Mouse (Mus musculus) limb, embryonic 10.5 days (tissue): ENCODE results near the gene Fam214a. TPM values are rescaled to one million over a fixed set of nuclear protein-coding genes. Genes with fewer than 3 reads are reported as not detected.

Experiments
- DNase-seq: peaks from one replicate; pipeline ENCODE4 v3.0.0-alpha.2; 2017; ENCODE audit warnings: low spot score
- H3K27ac ChIP-seq: fragments of 300-500 bp; sonication (generic); 2 replicates; pipeline ENCODE4 v1.5.1; 2016; ENCODE audit warnings: mild to moderate bottlenecking
- H3K27me3 ChIP-seq: fragments of 300-500 bp; sonication (generic); 2 replicates; pipeline ENCODE4 v1.6.1; 2016; ENCODE audit warnings: low read depth, mild to moderate bottlenecking; ENCODE audit not compliant: poor library complexity, severe bottlenecking
- H3K36me3 ChIP-seq: fragments of 300-500 bp; sonication (generic); 2 replicates; pipeline ENCODE4 v1.6.1; 2016; ENCODE audit warnings: mild to moderate bottlenecking, moderate library complexity
- H3K4me1 ChIP-seq: fragments of 300-500 bp; sonication (generic); 2 replicates; pipeline ENCODE4 v1.6.1; 2016
- H3K4me3 ChIP-seq: fragments of 300-500 bp; sonication (generic); 2 replicates; pipeline ENCODE4 v1.5.1; 2016; ENCODE audit warnings: mild to moderate bottlenecking, moderate library complexity
- H3K9me3 ChIP-seq: fragments of 300-500 bp; sonication (generic); replicated peaks from 2 replicates; pipeline ENCODE4 v1.6.1; 2016; ENCODE audit warnings: mild to moderate bottlenecking
- WGBS: fragments of 180-500 bp; shearing (Covaris S2); methylation state at CpG from one replicate; pipeline ENCODE4 v1.1.7; 2016; 5-methylcytosine and 5-hydroxymethylcytosine counted together
- polyA plus RNA-seq: library from polyadenylated mRNA; unstranded; fragments of >200 nt; fragmentation: Nextera tagmentation; extraction: Ambion mirVana; gene quantifications from 2 replicates; pipeline ENCODE4 v1.2.1, GENCODE M21; 2016

Gene Fam214a
- polyA plus RNA-seq, 1 experiment from 2014 or later: 6.4 TPM

GRCm38 (mm10) chr9:74923291-74923977 lies 29.2 kb upstream of the Fam214a start:
- H3K36me3 ChIP-seq: no peaks in the 10 kb centered on the region
- H3K4me1 ChIP-seq: no peaks in the 10 kb centered on the region
- H3K9me3 ChIP-seq: no peaks in the 10 kb centered on the region
- no peak for DNase-seq
- no peak overlapping the region for H3K27ac ChIP-seq
- no peak overlapping the region for H3K4me3 ChIP-seq
- WGBS: 90% methylated on average over 6 of the region's 6 CpGs
- no peaks in the 10 kb centered on the region for H3K27me3 ChIP-seq

GRCm38 (mm10) chr9:74925220-74925769 lies 27.4 kb upstream of the Fam214a start:
- WGBS: 86% methylated on average over 10 of the region's 10 CpGs
- DNase-seq: no peak
- Histone ChIP-seq H3K36me3 (no peaks in the 10 kb centered on the region), H3K27me3 (no peaks in the 10 kb centered on the region), H3K9me3 (no peaks in the 10 kb centered on the region), H3K27ac (no peak overlapping the region), H3K4me1 (no peaks in the 10 kb centered on the region), H3K4me3 (no peak overlapping the region)

GRCm38 (mm10) chr9:74929981-74930423 lies 22.7 kb upstream of the Fam214a start:
- Histone ChIP-seq H3K9me3 (no peaks in the 10 kb centered on the region), H3K27me3 (no peaks in the 10 kb centered on the region), H3K4me1 (peaks cover 13% of the 10 kb centered on the region; the same call in 1 of the 2 replicates), H3K36me3 (no peaks in the 10 kb centered on the region), H3K4me3 (no peak overlapping the region), H3K27ac (no peak overlapping the region)
- no peak for DNase-seq
- WGBS: 89% methylated on average over 4 of the region's 4 CpGs

- WGBS: 84% methylated on average over 5 of the region's 5 CpGs
- Histone ChIP-seq H3K27me3 (no peaks in the 10 kb centered on the region), H3K9me3 (no peaks in the 10 kb centered on the region), H3K4me3 (no peak overlapping the region), H3K27ac (no peak overlapping the region), H3K4me1 (peaks cover 13% of the 10 kb centered on the region; the same call in 1 of the 2 replicates), H3K36me3 (no peaks in the 10 kb centered on the region)
- DNase-seq: no peak
Observed at GRCm38 (mm10) chr9:74930653-74931052, 22.0 kb upstream of the Fam214a start.

- Histone ChIP-seq H3K36me3 (no peaks in the 10 kb centered on the region), H3K9me3 (no peaks in the 10 kb centered on the region), H3K27ac (no peak overlapping the region), H3K4me1 (peaks cover 13% of the 10 kb centered on the region; the same call in 1 of the 2 replicates), H3K4me3 (no peak overlapping the region), H3K27me3 (no peaks in the 10 kb centered on the region)
- no peak for DNase-seq
- WGBS: 81% methylated on average over 3 of the region's 3 CpGs
Observed at GRCm38 (mm10) chr9:74935289-74935688, 17.4 kb upstream of the Fam214a start.

- Histone ChIP-seq H3K9me3 (no peaks in the 10 kb centered on the region), H3K36me3 (no peaks in the 10 kb centered on the region), H3K4me3 (no peak overlapping the region), H3K27ac (no peak overlapping the region), H3K4me1 (peaks cover 11% of the 10 kb centered on the region), H3K27me3 (no peaks in the 10 kb centered on the region)
- 89% methylated on average over 3 of the region's 3 CpGs for WGBS
- no peak for DNase-seq
Observed at GRCm38 (mm10) chr9:74937761-74938160, 14.9 kb upstream of the Fam214a start.

GRCm38 (mm10) chr9:74938670-74939534 lies 13.8 kb upstream of the Fam214a start:
- Histone ChIP-seq H3K4me3 (no peak overlapping the region), H3K36me3 (no peaks in the 10 kb centered on the region), H3K27me3 (no peaks in the 10 kb centered on the region), H3K27ac (no peak overlapping the region), H3K9me3 (no peaks in the 10 kb centered on the region), H3K4me1 (peaks cover 11% of the 10 kb centered on the region)
- WGBS: 86% methylated on average over 12 of the region's 12 CpGs
- DNase-seq: no peak

- 91% methylated on average over 8 of the region's 8 CpGs for WGBS
- Histone ChIP-seq H3K27me3 (no peaks in the 10 kb centered on the region), H3K4me1 (peaks cover 11% of the 10 kb centered on the region), H3K9me3 (no peaks in the 10 kb centered on the region), H3K4me3 (no peak overlapping the region), H3K36me3 (no peaks in the 10 kb centered on the region), H3K27ac (no peak overlapping the region)
- no peak for DNase-seq
Observed at GRCm38 (mm10) chr9:74946713-74947402, 5.8 kb upstream of the Fam214a start.

GRCm38 (mm10) chr9:74951491-74951890 lies 1.2 kb upstream of the Fam214a start:
- no peak for DNase-seq
- H3K27ac ChIP-seq: no peak overlapping the region
- 37% methylated on average over 3 of the region's 3 CpGs for WGBS

GRCm38 (mm10) chr9:74952106-74952505 lies 578 bp upstream of the Fam214a start:
- no peaks in the 10 kb centered on the region for H3K27me3 ChIP-seq
- DNase-seq: no peak
- peaks cover 15% of the 10 kb centered on the region for H3K4me1 ChIP-seq
- WGBS: 61% methylated on average over 5 of the region's 5 CpGs
- H3K4me3 ChIP-seq: peak overlapping the region; percentile 89
- H3K36me3 ChIP-seq: no peaks in the 10 kb centered on the region
- no peaks in the 10 kb centered on the region for H3K9me3 ChIP-seq
- H3K27ac ChIP-seq: no peak overlapping the region

More at GRCm38 (mm10) chr9:74951491-74951890, 1.2 kb upstream of the Fam214a start:
- H3K4me1 ChIP-seq: peaks cover 15% of the 10 kb centered on the region
- H3K36me3 ChIP-seq: no peaks in the 10 kb centered on the region
- H3K27me3 ChIP-seq: no peaks in the 10 kb centered on the region
- no peaks in the 10 kb centered on the region for H3K9me3 ChIP-seq
- no peak overlapping the region for H3K4me3 ChIP-seq

GRCm38 (mm10) chr9:74953265-74953958 lies 728 bp downstream of the Fam214a start:
- H3K36me3 ChIP-seq: no peaks in the 10 kb centered on the region
- H3K4me1 ChIP-seq: peaks cover 15% of the 10 kb centered on the region
- H3K27me3 ChIP-seq: no peaks in the 10 kb centered on the region
- 6% methylated on average over 31 of the region's 31 CpGs for WGBS
- peak overlapping the region; percentile 89 for H3K4me3 ChIP-seq
- H3K9me3 ChIP-seq: no peaks in the 10 kb centered on the region
- DNase-seq: peak; percentile 63
- H3K27ac ChIP-seq: peak overlapping the region; percentile 88

- H3K4me1 ChIP-seq: peaks cover 15% of the 10 kb centered on the region
- 50% methylated on average over 2 of the region's 2 CpGs for WGBS
- no peaks in the 10 kb centered on the region for H3K36me3 ChIP-seq
- H3K4me3 ChIP-seq: peak overlapping the region; percentile 89
- no peaks in the 10 kb centered on the region for H3K27me3 ChIP-seq
- H3K27ac ChIP-seq: no peak overlapping the region
- no peak for DNase-seq
- no peaks in the 10 kb centered on the region for H3K9me3 ChIP-seq
Observed at GRCm38 (mm10) chr9:74953959-74954279, 1.2 kb downstream of the Fam214a start.
